Mouse (Mus musculus): ENCODE results near the gene Vamp4. TPM values are rescaled to one million over a fixed set of nuclear protein-coding genes. Genes with fewer than 3 reads are reported as not detected.
A peak's percentile ranks its signal among the peaks of the same experiment; 100 is the strongest.

Gene Vamp4
- total and polyA plus RNA-seq, 2 experiments from 2014 or later: 4.1 to 26.4 TPM

- Histone ChIP-seq H3K9ac (replicated peaks; ENCODE audit: low read depth, low read length) (no peak overlapping the region), H3K36me3 (replicated peaks; ENCODE audit: control insufficient read depth, insufficient read depth, low read length) (peaks cover 15% of the 10 kb centered on the region), H3K4me2 (ENCODE audit: low read depth, low read length) (no peak overlapping the region), H3K9me3 (replicated peaks; ENCODE audit: control insufficient read depth, low read length) (no peaks in the 10 kb centered on the region), H3K27ac (ENCODE audit: low read depth) (no peak overlapping the region), H3K27me3 (ENCODE audit: control insufficient read depth, insufficient read depth, low read length) (no peaks in the 10 kb centered on the region), H3K4me1 (ENCODE audit: control insufficient read depth, insufficient read depth) (peaks cover 9% of the 10 kb centered on the region; the same call in 1 of the 2 replicates), H3K4me3 (ENCODE audit: low read depth, low read length) (no peak overlapping the region)
- peak; percentile 66 for DNase-seq (ENCODE audit: low spot score)
- peak; percentile 74 for TF ChIP-seq CTCF (IDR thresholded peaks at IDR 0.05; ENCODE audit: low read depth)
- no peak for TF ChIP-seq EP300 (IDR thresholded peaks at IDR 0.05; ENCODE audit: low read depth)
- 68% methylated on average over 5 of the region's 5 CpGs for WGBS
- ATAC-seq (ENCODE audit: insufficient read depth, low read depth): no peak
These were observed 20.6 kb upstream of the Vamp4 start for GRCm38 (mm10) chr1:162549615-162550283.

GRCm38 (mm10) chr1:162552956-162553355 lies 17.4 kb upstream of the Vamp4 start:
- no peak overlapping the region for H3K4me2 ChIP-seq (ENCODE audit: low read depth, low read length)
- no peak overlapping the region for H3K4me3 ChIP-seq (ENCODE audit: low read depth, low read length)
- no peaks in the 10 kb centered on the region for H3K27me3 ChIP-seq (ENCODE audit: control insufficient read depth, insufficient read depth, low read length)
- TF ChIP-seq EP300 (IDR thresholded peaks at IDR 0.05; ENCODE audit: low read depth) (no peak), CTCF (IDR thresholded peaks at IDR 0.05; ENCODE audit: low read depth) (no peak)
- H3K36me3 ChIP-seq (replicated peaks; ENCODE audit: control insufficient read depth, insufficient read depth, low read length): no peaks in the 10 kb centered on the region
- H3K4me1 ChIP-seq (ENCODE audit: control insufficient read depth, insufficient read depth): no peaks in the 10 kb centered on the region; the same call in 1 of the 2 replicates
- H3K9me3 ChIP-seq (replicated peaks; ENCODE audit: control insufficient read depth, low read length): no peaks in the 10 kb centered on the region
- DNase-seq (ENCODE audit: low spot score) (no peak), ATAC-seq (ENCODE audit: insufficient read depth, low read depth) (no peak)
- 38% methylated on average over 9 of the region's 9 CpGs for WGBS
- no peak overlapping the region for H3K27ac ChIP-seq (ENCODE audit: low read depth)
- H3K9ac ChIP-seq (replicated peaks; ENCODE audit: low read depth, low read length): no peak overlapping the region

GRCm38 (mm10) chr1:162554193-162554592 lies 16.1 kb upstream of the Vamp4 start:
- Histone ChIP-seq H3K27ac (ENCODE audit: low read depth) (no peak overlapping the region), H3K9me3 (replicated peaks; ENCODE audit: control insufficient read depth, low read length) (no peaks in the 10 kb centered on the region), H3K4me2 (ENCODE audit: low read depth, low read length) (no peak overlapping the region), H3K27me3 (ENCODE audit: control insufficient read depth, insufficient read depth, low read length) (no peaks in the 10 kb centered on the region), H3K4me1 (ENCODE audit: control insufficient read depth, insufficient read depth) (no peaks in the 10 kb centered on the region), H3K4me3 (ENCODE audit: low read depth, low read length) (no peak overlapping the region), H3K36me3 (replicated peaks; ENCODE audit: control insufficient read depth, insufficient read depth, low read length) (no peaks in the 10 kb centered on the region), H3K9ac (replicated peaks; ENCODE audit: low read depth, low read length) (no peak overlapping the region)
- WGBS: 78% methylated on average over 3 of the region's 3 CpGs
- ATAC-seq (ENCODE audit: insufficient read depth, low read depth) (no peak), DNase-seq (ENCODE audit: low spot score) (no peak)
- TF ChIP-seq EP300 (IDR thresholded peaks at IDR 0.05; ENCODE audit: low read depth) (no peak), CTCF (IDR thresholded peaks at IDR 0.05; ENCODE audit: low read depth) (no peak)

GRCm38 (mm10) chr1:162563236-162563635 lies 7.1 kb upstream of the Vamp4 start:
- 0 out of 2 replicates have a peak, but pooled peaks cover 3% of the 10 kb centered on the region for H3K27me3 ChIP-seq (ENCODE audit: control insufficient read depth, insufficient read depth, low read length)
- no peak for DNase-seq (ENCODE audit: low spot score)
- H3K4me3 ChIP-seq (ENCODE audit: low read depth, low read length): no peak overlapping the region
- H3K4me1 ChIP-seq (ENCODE audit: control insufficient read depth, insufficient read depth): no peaks in the 10 kb centered on the region
- no peak for TF ChIP-seq CTCF (IDR thresholded peaks at IDR 0.05; ENCODE audit: low read depth)
- TF ChIP-seq EP300 (IDR thresholded peaks at IDR 0.05; ENCODE audit: low read depth): no peak
- ATAC-seq (ENCODE audit: insufficient read depth, low read depth): no peak
- no peaks in the 10 kb centered on the region for H3K9me3 ChIP-seq (replicated peaks; ENCODE audit: control insufficient read depth, low read length)
- no peak overlapping the region for H3K27ac ChIP-seq (ENCODE audit: low read depth)
- no peak overlapping the region for H3K9ac ChIP-seq (replicated peaks; ENCODE audit: low read depth, low read length)
- no peak overlapping the region for H3K4me2 ChIP-seq (ENCODE audit: low read depth, low read length)
- WGBS: 46% methylated on average over 1 of the region's 1 CpGs
- H3K36me3 ChIP-seq (replicated peaks; ENCODE audit: control insufficient read depth, insufficient read depth, low read length): no peaks in the 10 kb centered on the region

- no peaks in the 10 kb centered on the region for H3K4me1 ChIP-seq (ENCODE audit: control insufficient read depth, insufficient read depth)
- TF ChIP-seq CTCF (IDR thresholded peaks at IDR 0.05; ENCODE audit: low read depth) (no peak), EP300 (IDR thresholded peaks at IDR 0.05; ENCODE audit: low read depth) (no peak)
- no peaks in the 10 kb centered on the region for H3K36me3 ChIP-seq (replicated peaks; ENCODE audit: control insufficient read depth, insufficient read depth, low read length)
- H3K9me3 ChIP-seq (replicated peaks; ENCODE audit: control insufficient read depth, low read length): no peaks in the 10 kb centered on the region
- H3K4me3 ChIP-seq (ENCODE audit: low read depth, low read length): no peak overlapping the region
- no peak for DNase-seq (ENCODE audit: low spot score)
- ATAC-seq (ENCODE audit: insufficient read depth, low read depth): no peak
- H3K4me2 ChIP-seq (ENCODE audit: low read depth, low read length): no peak overlapping the region
- WGBS: 41% methylated on average over 3 of the region's 3 CpGs
- H3K9ac ChIP-seq (replicated peaks; ENCODE audit: low read depth, low read length): no peak overlapping the region
- 0 out of 2 replicates have a peak, but pooled peaks cover 3% of the 10 kb centered on the region for H3K27me3 ChIP-seq (ENCODE audit: control insufficient read depth, insufficient read depth, low read length)
- no peak overlapping the region for H3K27ac ChIP-seq (ENCODE audit: low read depth)
These were observed 5.3 kb upstream of the Vamp4 start for GRCm38 (mm10) chr1:162564992-162565391.

GRCm38 (mm10) chr1:162567351-162567750 lies 3.0 kb upstream of the Vamp4 start:
- Histone ChIP-seq H3K27me3 (ENCODE audit: control insufficient read depth, insufficient read depth, low read length) (no peaks in the 10 kb centered on the region), H3K4me2 (ENCODE audit: low read depth, low read length) (no peak overlapping the region), H3K9ac (replicated peaks; ENCODE audit: low read depth, low read length) (no peak overlapping the region), H3K27ac (ENCODE audit: low read depth) (no peak overlapping the region), H3K36me3 (replicated peaks; ENCODE audit: control insufficient read depth, insufficient read depth, low read length) (no peaks in the 10 kb centered on the region), H3K4me3 (ENCODE audit: low read depth, low read length) (no peak overlapping the region), H3K9me3 (replicated peaks; ENCODE audit: control insufficient read depth, low read length) (no peaks in the 10 kb centered on the region), H3K4me1 (ENCODE audit: control insufficient read depth, insufficient read depth) (0 out of 2 replicates have a peak, but pooled peaks cover 8% of the 10 kb centered on the region)
- WGBS: 60% methylated on average over 3 of the region's 3 CpGs
- ATAC-seq (ENCODE audit: insufficient read depth, low read depth) (no peak), DNase-seq (ENCODE audit: low spot score) (no peak)
- TF ChIP-seq CTCF (IDR thresholded peaks at IDR 0.05; ENCODE audit: low read depth): no peak
- TF ChIP-seq EP300 (IDR thresholded peaks at IDR 0.05; ENCODE audit: low read depth): no peak

Data from heart, postnatal 0 days (tissue).